Mouse (Mus musculus): Measurements from ENCODE around the gene 1700030J22Rik.

1700030J22Rik gene

DNA sequence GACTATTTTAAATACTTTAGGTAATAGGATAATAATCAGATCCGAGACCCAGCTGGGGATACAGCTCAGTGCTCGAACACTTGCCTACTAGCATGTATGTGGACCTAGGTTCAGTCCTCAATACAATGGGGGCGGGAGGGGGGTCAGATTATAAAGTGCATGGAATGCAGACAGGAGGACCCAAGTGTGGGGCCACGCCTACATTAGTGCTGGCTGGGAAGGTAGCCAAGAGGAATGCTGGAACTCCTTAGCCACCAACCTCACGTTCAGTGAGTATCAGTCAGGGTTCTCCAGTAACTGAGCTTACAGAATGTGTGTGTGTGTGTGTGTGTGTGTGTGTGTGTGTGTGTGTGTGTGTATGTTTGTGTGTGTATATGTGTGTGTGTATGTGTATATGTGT lies 27.4 kb downstream of the 1700030J22Rik start:
- no peak for DNase-seq

DNA sequence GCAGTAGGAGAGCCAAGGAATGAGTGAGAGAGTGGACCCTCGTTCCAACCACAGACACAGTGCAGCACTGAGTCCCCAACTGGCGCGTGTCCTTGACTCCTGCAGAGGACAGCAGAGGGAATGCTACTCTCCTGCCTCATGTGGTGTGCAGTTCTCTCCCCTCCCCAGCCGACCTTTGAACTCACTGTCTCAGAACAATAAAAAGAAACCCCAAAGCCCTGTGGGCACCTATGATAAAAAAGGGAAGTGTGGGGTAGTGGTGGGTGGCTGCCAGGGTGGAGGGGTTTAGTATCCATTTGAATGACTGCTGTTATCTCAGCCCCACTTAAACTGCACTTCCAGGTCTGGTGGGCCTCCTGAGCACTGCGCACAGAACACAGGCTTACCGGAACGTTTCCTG lies 31.2 kb downstream of the 1700030J22Rik start:
- DNase-seq, result no peak

DNA sequence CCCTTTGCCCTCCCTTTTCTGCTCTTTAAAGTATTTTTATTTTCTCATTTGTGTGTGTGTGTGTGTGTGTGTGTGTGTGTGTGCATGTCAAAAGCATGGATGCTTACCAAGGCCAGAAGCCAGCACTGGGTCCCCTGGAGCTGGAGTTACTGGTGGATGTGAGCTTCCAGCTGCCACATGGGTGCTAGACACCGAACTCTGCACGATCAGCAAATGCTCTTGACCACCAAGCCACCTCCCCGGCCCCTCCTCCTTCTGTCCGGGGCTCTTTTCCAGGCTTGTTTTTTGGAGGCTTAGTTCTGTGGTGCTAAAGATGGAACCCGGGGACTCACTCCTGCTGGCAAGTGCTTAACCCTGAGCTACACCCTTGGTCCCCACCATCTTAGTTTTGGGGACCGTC lies 31.9 kb downstream of the 1700030J22Rik start:
- no peak for DNase-seq

DNA sequence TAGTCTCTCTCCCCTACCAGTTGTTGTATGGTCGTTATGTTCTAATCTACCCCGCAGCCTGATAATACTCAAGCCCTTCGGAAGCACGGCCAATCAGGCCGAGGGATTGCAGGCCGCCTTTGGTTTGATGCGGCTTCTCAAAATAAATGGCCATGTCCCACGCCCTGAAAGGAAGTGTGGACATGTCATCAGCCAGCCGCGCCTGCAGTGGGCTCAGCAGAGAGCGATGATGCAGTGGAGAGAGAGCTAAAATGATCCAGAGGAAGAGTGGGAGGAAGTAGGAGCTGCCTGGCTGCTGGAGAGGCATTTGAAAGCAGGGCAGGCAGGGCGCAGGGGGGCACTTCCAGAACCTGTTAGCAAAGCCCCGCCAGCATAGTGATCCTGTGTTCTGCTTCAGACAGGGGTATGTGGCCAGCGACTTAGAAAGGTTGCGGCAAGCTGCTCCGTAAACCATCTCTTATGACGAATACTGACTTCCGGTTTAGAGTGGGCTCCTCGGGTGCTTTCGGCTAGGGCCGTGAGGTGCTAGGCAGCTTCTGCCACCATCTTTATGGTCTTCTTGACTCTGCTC lies 32.4 kb downstream of the 1700030J22Rik start:
- no peak for DNase-seq

DNA sequence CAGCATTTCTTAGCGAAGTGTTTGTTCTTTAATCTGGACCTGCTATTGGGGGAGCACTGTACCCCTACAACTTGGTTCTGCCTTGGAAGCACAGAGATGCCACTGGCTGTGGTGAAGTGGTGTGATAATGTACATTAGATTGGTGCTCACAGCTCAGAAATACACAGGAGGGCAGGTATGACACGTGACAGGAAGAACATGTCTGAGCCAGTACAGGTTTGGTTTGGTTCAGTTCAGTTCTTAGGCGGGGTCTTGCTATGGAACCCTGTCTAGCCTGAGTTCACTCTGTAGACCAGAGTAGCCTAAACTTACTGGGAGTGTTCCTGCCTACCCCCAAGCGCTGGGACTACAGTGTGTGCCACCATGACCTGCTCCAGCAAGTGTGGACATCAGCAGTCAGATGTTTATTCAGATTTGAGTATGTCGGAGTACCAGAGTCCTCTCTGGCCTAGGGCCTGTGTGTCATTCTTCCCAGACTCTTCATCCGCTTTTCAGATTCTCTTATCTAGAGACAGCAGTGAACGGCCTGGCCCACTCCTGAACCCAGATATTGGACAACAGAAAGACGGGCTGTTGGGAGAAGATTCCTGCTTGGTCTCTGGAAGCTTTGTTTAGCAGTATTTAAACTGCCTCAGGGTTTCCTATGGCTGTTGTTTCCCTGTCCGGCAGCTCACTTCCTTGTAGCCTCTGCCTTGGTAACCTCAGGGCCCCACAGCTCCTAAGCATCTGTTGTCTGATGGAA lies 33.4 kb downstream of the 1700030J22Rik start:
- no peak for DNase-seq

DNA sequence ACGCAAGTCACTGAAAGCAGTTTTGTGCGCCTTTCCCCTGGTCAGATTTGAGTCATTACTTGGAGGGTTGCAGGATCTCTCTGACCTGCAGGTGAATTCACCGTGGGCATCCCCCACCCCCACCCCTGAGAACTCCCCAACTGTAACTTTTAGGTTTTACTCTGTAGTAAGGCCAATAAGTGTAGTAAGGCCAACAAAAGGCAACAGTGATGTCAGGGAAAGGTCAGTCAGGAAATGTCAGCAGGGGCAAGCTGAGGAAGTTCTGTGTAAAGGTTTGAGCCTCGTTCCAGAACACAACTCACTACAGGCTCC lies 34.4 kb downstream of the 1700030J22Rik start:
- DNase-seq, result no peak

DNA sequence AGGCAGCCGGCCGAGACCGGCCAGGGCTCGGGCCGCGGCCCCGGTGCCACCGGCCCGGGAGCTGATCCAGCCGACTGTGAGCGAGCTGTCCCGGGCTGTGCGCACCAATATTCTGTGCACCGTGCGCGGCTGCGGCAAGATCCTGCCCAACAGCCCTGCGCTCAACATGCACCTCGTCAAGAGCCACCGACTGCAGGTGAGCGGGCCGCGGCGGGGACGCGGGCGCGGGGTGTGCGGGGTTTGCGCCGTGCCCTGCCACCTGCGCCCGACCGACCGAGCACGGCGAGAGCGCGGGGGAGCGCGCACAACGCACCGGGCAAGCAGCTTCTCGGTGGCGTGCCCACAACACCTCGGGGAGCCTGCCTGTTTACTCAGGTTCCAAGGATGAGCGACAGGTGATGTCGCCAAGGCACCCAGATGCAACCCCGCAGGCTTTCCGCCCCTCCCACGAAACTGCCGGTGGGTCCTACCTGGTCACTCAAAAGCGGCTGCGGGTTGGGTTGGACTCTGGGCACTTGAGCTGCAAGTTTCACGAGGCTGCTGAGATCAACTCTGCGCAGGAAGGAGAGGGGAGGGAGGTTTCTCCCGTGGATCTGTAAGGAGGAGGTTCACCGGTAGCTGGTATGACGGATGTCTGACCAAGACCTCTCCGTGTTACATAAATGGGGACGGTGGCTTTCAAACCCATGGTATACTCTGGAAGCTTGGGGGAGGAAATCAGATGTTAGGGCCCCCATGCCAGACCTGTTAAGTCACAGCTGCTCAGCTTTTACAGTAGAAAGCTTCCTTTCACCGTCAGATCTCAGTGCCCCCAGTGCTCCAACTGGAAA lies 35.0 kb downstream of the 1700030J22Rik start:
- peak; percentile 45 to 50 for DNase-seq

DNA sequence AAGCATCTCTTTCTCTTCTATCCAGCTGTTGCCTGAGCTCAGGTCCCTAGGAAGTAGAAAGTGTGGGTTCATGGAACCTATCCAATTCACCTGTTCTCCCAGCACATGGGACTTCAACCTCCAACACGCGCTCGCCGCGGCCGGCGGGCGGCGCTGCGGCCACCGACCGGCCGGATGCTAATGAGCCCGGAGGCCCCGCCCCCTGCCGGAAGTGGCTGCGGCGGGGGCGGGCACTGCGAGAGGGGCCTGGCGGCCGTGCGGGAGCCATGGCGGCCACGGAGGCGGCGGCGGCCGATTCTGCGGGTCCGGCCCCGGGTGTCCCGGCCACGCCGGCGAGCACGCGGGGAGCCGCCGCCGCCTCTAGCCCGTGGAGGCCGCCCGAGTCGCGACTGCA lies 35.6 kb downstream of the 1700030J22Rik start, which contains the start of gene Atmin:
Atmin (plus strand) TSS at position 233 of the 394 bp plus-strand sequence.
- peak; percentile 85 to 93 for DNase-seq

DNA sequence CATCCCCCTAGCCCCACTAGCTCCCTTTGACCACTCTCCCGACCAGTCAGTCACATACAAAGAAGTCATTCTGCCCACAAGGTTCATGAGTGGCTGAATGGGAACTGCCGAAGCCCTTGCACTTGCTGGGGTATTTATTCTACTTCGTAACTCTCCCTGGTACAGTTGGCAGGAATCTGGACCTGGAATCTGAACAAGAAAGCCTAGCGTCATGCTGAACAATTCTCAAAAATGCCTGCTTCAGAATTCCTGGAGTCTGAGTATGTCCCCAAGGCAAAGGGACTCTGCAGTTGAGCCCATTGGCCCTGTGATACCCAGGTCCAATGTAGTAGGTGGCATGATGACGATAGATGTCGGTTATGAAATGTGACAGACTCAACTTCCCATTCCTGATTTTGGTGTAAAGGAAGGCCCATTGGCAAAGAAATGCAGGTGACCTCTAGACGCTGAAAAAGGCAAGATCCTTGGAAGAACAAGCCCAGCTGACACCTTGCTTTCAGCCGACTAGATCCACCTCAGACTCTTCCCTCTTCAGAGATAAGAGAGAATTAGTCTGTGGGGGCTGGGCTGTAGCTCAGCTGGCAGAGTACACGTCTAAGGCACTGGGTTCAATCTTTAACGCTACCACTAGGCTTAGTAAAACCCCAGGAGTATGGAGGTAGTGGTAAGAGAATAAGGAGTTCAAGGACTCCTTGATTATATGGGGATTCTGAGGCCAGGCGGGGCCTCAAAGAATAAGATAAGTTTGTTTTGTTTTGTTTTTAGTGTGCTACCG lies 36.3 kb downstream of the 1700030J22Rik start:
- DNase-seq, result no peak

DNA sequence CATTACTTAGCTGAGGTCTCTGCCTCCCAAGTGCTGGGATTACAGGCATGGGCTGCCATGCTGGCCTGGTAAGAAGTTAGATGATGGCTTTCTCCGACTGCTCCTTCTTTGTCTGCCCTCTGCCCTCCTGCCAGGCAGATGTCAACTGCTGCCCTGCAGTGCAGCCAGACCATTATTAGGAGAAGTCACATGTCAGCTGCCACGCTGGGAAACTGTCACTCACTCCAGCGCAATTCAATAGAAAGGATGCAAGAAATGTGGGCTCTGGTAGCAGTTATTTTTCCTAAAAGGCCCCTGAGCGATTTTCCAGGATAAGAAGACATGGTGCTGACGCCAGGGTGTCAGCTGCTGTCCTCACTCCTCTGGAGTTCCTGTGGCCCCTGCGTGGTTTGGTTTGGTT lies 43.3 kb downstream of the 1700030J22Rik start:
- no peak for DNase-seq

DNA sequence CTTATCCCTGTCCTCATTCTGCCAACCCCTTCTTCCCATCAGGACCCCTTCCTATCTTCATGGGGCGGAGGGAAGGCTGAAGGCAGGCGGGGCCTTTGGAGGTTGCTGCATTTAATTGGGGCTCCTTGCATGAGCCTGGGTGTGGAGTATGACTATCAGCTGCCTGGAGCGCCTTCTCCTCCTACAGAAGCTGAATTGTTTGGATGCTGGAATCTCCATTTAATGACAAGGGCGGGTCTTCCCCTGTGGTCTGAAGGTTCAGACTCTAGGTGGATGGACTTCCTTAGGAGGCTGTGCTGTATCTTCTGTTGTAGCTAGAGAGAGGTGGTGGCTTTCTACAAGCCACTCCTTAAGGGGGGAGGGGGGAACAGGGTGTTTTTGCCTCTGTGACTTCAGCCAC lies 43.8 kb downstream of the 1700030J22Rik start:
- no peak for DNase-seq

DNA sequence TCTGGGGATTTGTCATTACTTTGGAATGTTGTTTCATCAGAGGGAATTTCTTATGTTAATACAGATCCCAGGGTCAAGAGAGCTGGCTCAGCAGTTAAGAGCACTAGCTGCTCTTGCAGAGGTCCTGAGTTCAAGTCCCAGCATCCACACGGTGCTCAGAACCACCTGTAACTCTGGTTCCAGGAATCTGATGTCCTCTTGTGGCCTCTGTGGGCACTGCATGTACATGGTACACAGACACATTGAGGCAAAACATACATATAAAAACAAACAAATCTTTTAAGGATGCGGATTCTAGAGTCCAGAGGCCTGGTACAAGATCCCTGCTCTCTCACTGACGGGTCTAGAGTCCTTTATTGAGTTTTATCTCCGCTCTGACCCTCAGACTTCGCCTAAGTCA lies 50.2 kb downstream of the 1700030J22Rik start:
- no peak for DNase-seq

DNA sequence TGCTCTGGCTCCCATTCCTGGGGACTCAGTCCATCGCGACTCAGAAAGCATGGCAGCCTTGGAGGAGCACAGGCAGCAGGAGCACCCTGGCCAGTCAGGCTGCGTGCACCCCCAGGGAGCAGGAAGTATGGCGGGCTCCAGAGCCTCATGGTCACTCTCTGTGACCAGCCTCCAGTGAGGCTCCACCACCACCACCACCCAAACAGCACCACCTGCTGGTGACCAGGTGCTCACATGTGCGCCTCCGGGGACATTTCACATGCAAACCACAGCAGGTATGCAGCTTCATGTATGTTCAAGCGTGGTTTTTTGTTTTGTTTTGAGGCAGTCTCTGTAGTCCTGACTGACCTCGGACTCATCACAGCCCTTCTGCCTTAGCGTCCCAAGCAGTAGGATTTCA lies 50.9 kb downstream of the 1700030J22Rik start:
- DNase-seq, result peak; percentile 20 to 21

DNA sequence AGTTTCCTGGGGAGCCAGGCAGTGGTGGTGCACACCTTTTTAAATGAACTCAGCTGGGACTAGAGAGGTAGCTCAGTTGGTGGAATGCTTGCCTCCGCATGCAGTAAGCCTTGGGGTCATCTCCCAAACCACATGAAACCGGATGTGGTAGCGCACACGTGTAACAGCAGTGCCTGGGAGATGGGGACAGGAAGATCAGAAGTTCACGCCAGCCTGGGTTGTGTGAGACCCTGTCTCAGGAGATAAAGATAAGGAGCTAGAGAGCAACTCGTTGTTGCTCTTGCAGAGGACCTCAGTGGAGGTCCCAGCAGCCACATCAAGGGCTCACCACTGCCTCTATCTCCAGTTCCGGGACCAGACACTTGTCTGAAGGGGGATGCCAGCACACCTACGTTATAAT lies 55.2 kb downstream of the 1700030J22Rik start:
- no peak for DNase-seq

DNA sequence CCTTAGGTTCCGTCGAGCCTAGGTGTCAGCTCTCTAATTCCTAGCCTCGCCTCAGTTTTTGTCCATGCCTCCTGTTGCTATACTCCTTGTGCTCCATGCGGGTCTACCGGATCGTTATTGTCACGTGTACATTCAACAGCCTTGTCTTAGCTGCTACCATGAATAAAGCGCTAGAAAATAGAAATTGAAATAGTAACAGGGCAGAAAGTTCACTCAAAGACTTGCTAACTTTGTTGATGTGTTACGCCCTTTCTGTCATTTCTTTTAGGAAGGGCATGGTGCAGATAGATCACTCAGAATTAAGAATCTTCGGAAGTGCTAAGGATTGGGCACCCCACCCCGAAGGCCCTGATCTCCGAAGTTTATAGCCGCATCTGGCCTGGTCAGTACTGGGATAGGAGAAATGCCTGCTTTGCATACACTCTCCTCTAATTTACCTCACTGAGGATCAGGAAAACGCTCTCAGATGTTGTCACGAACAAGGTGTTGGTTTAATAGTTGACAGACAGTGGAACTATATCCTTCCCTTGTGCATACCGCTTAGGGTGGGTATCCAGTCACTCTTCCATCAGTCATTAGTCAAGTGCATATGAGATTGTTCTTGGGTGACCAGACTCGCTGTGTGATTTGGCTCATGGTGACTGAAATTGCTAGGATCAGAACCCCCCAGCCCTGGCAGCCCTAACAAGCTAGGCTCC lies 56.5 kb downstream of the 1700030J22Rik start:
- no peak for DNase-seq

DNA sequence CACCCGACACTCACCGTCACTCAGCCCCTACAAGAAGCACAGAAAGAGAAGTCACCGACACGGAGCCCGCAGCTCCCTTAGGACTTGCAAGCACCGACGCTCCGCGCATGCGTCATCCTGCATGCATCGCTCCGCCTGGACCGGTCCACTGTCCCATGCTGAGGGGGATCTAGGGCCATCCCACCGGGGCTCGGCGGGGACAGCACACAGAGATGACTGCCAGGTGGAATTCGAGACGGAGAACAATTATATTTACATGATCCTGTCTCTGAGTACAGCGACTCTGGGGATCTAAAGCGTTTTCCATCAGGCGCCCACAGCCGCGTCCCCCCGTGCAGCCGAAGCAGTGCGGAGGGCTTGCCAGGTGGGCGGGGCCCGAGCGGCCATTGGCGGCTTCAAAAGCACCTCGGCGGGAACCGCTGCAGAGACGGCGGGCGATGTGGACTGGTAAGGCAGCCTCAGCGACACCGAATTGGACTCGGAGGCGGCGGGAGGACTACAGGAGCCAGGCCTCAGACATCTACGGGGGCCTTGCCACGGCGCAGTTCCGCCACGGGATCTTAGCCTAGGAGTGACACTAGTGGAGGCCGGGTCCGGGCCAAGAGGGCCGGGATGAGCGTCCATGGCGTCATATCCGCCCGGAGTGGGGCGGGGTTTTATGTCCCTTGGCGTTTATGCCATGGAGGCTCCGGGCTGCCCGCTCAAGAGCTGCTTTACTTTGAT lies 57.3 kb downstream of the 1700030J22Rik start, which contains the start of the genes Cmc2 and Cenpn:
Cmc2 (minus strand) TSS at position 119 of the 723 bp plus-strand sequence.
Cenpn (plus strand) TSS at position 394 of the 723 bp plus-strand sequence.
- DNase-seq, result peak; percentile 94 to 95

DNA sequence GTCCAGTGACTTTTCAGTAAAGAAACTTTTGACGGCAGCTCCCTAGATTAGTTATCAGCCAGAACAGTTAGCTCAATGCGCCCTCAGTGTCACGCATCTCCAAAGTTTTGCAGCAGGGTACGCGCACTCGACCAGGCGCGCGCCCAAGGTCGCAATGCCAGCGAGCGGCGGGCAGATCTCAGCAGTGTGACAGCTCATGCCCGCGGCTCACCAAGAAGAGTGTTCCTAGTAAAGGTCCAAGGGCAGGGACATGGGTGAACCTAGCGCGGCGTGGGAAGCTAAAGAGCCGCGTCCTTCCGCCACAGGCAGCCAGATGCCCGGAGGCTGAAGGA lies 57.8 kb downstream of the 1700030J22Rik start:
- no peak for DNase-seq

Data from cerebellum, postnatal 36 days (tissue).